Mouse (Mus musculus) adipocyte (in vitro differentiated cells): ENCODE measurements around the gene Cd37.

ENCODE experiments used
- DNase-seq: peaks from one replicate; pipeline ENCODE4 v3.0.0-alpha.2; 2016; ENCODE audit warnings: low spot score

The Cd37 gene

DNA sequence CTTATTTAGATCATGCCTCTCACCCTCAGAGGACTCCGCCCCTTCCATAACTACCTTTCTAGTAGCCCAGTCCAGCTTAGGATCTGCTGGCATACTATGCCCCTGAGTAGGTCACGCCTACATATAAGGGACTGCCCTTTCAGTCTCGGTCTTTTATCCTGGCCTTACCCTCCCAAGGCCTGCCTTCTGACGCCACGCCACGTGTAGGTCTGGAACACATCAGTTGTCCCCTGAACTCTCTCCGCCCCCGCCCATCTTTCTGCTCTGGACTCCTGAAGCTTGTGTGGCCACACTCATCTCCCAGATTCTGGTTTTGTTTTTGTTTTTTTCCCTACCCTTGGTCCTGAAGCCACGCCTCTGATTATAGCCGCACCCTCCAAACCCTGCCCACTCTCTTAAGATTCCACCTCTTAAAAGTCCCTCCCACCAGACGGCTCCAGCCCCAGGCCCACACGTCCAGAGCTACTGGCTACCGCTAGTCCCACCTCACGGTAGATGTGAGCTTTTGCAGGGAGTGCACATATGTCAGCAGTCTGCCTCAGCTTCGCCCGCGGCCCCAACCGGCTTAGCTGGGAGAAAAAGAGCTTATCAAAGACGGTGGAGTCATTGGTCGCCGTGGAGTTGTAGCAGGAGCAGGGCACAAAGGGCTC, 3.9 kb downstream of the Cd37 start:
- DNase-seq: no peak

DNA sequence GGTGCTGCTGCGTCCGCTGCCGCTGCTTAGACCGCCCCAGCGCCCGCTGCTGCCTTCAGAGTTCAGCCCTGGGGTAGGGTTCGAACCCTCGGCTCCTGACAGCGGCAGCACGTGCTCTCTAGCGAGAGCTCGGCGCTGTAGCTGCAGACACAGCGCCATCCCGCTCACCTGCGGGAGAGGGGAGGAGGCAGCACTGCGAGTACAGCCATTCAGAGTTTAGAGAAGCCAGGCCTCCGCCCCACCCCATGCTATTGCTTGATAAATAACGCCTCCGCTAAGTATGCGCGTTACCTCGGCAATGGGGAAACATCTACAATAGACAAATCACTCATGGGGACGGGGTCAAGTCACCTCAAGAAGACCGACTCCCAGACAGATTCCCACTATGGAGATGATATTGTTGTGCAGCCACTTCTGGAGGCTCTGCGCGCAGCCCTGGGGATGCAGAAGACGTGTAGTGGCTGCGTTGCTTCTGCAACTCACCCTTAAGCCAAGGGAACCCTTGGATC, 4.5 kb downstream of the Cd37 start:
- DNase-seq: no peak

- no peak for DNase-seq
Measured at GRCm38 (mm10) chr7:45233580-45234332, 5.2 kb downstream of the Cd37 start.

- no peak for DNase-seq
Measured at GRCm38 (mm10) chr7:45232716-45233465, 6.0 kb downstream of the Cd37 start.

DNA sequence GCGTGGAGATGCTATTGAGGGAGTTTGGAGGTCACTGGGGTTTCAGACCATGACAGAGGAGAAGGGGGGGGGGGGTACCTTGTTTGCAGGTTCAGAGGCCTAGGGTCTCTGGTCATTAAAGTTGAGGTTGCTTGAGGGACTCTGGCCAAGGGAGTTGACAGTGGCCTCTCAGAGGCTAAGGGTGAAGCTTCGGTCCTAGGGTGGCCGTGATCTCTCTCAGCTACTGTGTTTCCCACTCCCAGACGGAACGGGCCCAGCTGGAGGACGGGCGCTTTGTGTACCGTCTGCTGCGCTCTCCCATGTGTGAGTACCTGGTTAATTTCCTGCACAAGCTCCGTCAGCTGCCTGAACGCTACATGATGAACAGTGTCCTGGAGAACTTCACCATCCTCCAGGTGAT, 7.0 kb downstream of the Cd37 start:
- no peak for DNase-seq

- no peak for DNase-seq
Measured at GRCm38 (mm10) chr7:45231192-45231591, 7.7 kb downstream of the Cd37 start.

GRCm38 (mm10) chr7:45229459-45230203, 9.3 kb downstream of the Cd37 start:
- no peak for DNase-seq

DNA sequence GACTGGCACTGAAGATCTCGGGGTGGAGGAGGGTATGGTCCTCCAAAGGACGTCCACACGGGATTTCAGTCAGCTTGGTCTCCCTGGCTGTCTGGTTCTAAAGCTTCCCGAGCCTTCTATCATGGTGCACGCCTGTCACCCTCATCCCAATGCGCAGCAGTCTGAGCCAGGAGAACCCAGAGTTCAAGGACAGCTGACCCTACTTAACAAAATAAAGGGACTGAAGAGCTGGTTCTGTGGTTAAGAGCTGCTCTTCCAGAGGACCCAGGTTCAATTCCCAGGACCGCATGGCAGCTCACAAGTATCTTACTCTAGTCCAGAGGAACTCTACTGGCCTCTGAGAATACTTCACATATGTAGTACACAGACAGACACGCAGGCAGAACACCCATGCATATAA, 9.9 kb downstream of the Cd37 start:
- DNase-seq: no peak

GRCm38 (mm10) chr7:45228548-45228947, 10.4 kb downstream of the Cd37 start:
- DNase-seq: no peak

GRCm38 (mm10) chr7:45226421-45226820, 12.5 kb downstream of the Cd37 start:
- DNase-seq: no peak

GRCm38 (mm10) chr7:45224826-45225225, 14.1 kb downstream of the Cd37 start:
- DNase-seq: no peak

- no peak for DNase-seq
Measured at GRCm38 (mm10) chr7:45221680-45222079, 17.2 kb downstream of the Cd37 start.

DNA sequence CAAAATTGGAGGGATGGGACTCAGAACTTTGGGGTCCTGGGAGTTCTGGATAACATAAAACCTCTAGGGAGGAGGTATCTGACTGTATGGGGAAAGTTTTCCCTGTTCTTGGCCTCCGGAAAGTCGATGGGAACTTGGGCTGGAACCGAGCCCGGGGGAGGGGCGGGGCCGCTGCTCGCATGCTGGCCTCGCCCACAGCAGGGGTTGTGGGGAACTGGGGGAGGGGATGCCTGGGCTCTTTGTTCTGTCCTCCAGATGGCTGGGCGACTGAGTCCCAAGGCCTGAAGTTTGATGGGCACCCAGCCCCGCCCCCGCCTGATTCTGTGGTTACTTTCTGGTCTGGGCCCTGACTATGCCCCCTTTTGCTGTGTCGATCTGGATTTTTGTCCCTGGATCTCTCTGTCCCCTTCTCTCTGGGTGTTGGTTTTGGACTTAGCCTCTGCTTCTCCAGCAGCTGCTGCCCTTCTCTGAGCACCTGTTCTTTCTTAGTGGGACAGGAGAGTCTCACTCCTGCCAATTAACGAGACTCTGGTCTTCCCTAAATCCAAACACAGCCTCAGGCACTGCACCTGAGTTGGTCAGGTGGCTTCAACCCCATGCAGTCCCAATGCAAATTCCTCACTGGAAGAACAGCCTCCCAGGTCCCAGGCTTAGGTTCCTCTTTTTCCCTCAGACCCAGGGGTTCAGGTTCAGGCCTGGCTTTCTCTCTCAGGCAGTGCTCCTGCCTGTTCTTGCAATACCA, 22.3 kb downstream of the Cd37 start:
- DNase-seq: peak; percentile 63

DNA sequence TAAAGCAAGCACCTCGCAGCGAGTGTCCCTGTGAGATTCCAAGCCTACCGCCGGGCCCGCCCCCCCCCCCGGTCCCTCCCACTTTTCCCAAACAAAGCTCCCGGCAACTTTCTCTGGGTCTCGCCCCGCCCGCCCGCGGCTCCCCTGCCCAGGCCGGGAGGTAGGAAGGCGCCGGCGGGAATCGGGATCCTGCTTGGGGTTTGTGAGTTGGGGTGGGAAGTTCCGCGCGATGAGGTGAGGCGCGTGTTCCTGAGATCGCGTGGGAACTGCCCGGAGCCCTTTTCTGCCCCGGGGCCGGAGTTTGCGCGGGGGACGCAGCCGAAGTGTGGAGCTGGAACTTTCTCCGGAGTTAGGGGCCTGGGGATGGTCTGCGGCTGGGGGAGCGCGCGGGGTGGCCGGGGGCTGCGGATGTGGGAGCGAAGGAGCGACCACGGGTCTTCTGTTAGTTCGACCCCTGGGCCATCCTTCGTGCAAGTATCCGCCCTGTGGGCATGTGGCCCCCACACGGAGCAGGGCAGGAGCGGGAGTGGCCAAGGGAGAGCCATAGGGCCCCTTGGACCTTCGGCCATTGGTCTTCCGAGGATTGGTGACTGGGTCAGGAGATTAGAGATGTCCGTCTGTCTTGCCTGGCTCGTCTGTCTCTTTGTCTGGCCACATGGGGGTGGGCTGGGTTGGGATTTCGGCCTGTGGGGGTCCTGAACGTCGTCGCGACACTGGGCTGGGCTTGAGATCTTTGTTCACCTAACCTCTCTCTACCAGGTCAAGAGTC, 23.1 kb downstream of the Cd37 start, which contains the start of gene Tead2:
Gene Tead2 (plus strand): TSS at position 81 of the 769 bp plus-strand sequence.
- DNase-seq: peak; percentile 38

DNA sequence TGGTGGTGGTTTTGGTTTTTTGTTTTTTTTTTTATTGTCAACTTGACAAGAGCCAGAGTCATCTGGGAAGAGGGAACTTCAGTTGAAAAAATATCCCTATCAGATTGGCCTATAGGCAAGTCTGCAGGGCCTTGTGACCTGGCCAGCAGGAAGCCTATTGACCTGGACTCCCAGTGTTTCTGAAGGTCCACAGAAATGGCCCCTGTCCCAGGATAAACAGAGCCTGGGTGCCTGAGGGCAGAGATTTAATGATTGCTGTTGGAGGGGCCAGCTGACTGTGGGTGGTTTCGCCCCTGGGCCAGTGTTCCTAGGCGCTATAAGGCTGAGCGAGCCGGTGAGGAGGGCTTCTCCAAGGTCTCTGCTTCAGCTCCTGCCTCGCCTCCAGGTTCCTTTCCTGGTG, 25.2 kb downstream of the Cd37 start:
- DNase-seq: no peak

GRCm38 (mm10) chr7:45212356-45212755, 26.6 kb downstream of the Cd37 start:
- DNase-seq: no peak

DNA sequence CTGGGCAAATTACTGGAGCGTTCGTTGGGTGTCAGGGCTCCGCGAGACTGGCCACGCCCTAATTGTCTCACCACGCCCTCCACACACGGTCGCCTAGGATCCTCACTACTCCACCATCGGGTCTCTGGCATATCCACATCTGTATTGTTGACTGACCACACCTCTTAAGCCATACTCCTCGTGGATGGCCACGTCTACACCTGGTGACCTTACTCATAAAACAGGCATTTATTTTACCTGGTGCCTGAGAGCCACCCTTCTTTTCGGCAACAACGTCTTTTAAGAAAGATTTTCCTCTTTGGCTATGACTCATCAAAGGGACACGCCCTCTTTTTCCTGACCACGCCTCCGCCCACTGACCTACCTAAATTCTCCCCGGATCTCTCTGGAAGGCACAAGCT, 27.1 kb downstream of the Cd37 start, which contains the start of gene Dkkl1:
Gene Dkkl1 (minus strand): TSS at position 297 of the 401 bp plus-strand sequence.
- no peak for DNase-seq

DNA sequence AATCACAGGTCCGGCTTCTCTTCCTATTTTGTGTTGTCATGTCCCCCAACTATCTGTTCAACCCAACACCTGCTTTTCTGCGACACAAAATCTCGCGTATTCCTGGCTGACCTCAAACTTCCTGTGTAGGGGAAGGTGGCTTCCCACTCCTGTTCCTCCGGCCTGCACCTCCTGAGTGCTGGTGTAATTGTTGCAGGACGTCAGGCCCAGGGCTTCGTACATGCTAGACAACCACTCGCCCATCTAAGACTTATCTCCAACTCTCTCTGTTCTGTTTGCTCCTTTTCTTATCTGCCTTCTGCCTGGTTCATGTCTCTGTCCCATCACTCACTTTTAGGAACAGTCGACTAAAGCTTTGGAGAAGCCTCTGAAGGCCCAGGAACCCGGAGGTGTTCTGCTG, 27.8 kb downstream of the Cd37 start:
- DNase-seq: no peak

- no peak for DNase-seq
Measured at GRCm38 (mm10) chr7:45208260-45208659, 30.7 kb downstream of the Cd37 start.

DNA sequence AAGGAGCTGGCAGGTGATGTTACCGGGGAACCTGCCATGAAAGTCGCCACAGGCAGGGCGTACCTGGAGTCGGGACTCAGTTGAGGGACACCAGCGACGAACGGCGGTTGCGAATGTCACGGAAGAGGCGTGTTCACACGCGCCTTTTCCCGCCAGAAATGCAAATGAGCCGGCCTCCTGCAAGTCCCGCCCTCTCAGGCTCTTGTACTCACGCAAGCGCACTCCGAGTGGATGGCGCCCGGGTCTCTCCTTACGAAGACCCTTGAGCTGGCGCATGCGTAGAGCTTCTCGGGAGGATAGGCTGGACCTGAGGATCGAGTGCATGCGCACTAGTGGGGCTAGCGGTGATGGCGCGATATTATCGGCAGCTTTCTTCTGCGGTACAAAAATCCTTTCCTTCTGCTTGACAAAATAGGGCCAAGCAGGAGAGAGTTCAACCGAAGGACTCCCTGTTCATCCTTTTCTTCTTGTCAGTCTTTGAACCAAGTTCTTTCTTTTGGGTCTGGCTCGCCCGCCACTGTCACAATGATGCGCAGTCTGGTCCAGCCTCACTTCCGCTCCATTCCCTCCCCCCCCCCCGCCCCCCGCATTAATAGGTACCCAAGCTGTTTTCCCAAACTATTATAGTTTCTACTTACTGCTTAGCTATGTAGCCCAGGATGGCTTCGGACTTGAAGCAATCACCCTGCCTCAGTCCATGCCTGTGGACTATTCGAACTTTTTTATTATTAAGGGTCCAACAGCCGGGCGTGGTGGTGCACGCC, 34.4 kb downstream of the Cd37 start, which contains the start of gene Ccdc155:
Gene Ccdc155 (minus strand): TSS at position 513 of the 764 bp plus-strand sequence.
- no peak for DNase-seq
